Mouse (Mus musculus): ENCODE results near the gene Nosip. TPM values are rescaled to one million over a fixed set of nuclear protein-coding genes. Genes with fewer than 3 reads are reported as not detected.

Gene Nosip
- polyA plus RNA-seq, 1 experiment from 2014 or later: 53.8 TPM

GRCm38 (mm10) chr7:45076501-45076900 lies 14.3 kb downstream of the Nosip start:
- peaks cover 15 to 19% of the 10 kb centered on the region in 2 experiments for H3K4me1 ChIP-seq (ENCODE audit: control insufficient read depth in 2 of 2, insufficient read depth in 2 of 2, low read length in 2 of 2)
- H3K36me3 ChIP-seq (ENCODE audit: control insufficient read depth, insufficient read depth, low read length): peaks cover 43% of the 10 kb centered on the region
- H3K4me3 ChIP-seq (ENCODE audit: control insufficient read depth in 1 of 2, insufficient read depth in 1 of 2, low read depth in 1 of 2, low read length in 2 of 2): no peak overlapping the region
- no peak overlapping the region for H3K4me2 ChIP-seq (ENCODE audit: low read length)
- H3K9ac ChIP-seq (ENCODE audit: low read length): no peak overlapping the region
- no peaks in the 10 kb centered on the region for H3K27me3 ChIP-seq (ENCODE audit: control insufficient read depth, insufficient read depth, low read length)
- WGBS: 88% methylated on average over 30 of the region's 30 CpGs
- H3K9me3 ChIP-seq (ENCODE audit: control insufficient read depth, low read length): no peaks in the 10 kb centered on the region
- no peak overlapping the region for H3K27ac ChIP-seq (replicated peaks in 1 of 2; ENCODE audit: control insufficient read depth in 1 of 2, insufficient read depth in 1 of 2, low read depth in 2 of 2, low read length in 2 of 2)
- no peak for ATAC-seq (ENCODE audit: insufficient number of reproducible peaks, insufficient read depth, low FRiP score, low read depth)

GRCm38 (mm10) chr7:45077322-45077721 lies 15.1 kb downstream of the Nosip start:
- Histone ChIP-seq H3K4me3 (ENCODE audit: control insufficient read depth in 1 of 2, insufficient read depth in 1 of 2, low read depth in 1 of 2, low read length in 2 of 2) (no peak overlapping the region), H3K27ac (replicated peaks in 1 of 2; ENCODE audit: control insufficient read depth in 1 of 2, insufficient read depth in 1 of 2, low read depth in 2 of 2, low read length in 2 of 2) (no peak overlapping the region), H3K9me3 (ENCODE audit: control insufficient read depth, low read length) (no peaks in the 10 kb centered on the region), H3K9ac (ENCODE audit: low read length) (no peak overlapping the region), H3K36me3 (ENCODE audit: control insufficient read depth, insufficient read depth, low read length) (peaks cover 46% of the 10 kb centered on the region), H3K27me3 (ENCODE audit: control insufficient read depth, insufficient read depth, low read length) (no peaks in the 10 kb centered on the region), H3K4me2 (ENCODE audit: low read length) (no peak overlapping the region), H3K4me1 (ENCODE audit: control insufficient read depth in 2 of 2, insufficient read depth in 2 of 2, low read length in 2 of 2) (peaks cover 15 to 19% of the 10 kb centered on the region in 2 experiments)
- WGBS: 88% methylated on average over 14 of the region's 14 CpGs
- no peak for ATAC-seq (ENCODE audit: insufficient number of reproducible peaks, insufficient read depth, low FRiP score, low read depth)

- Histone ChIP-seq H3K27me3 (ENCODE audit: control insufficient read depth, insufficient read depth, low read length) (no peaks in the 10 kb centered on the region), H3K4me2 (ENCODE audit: low read length) (no peak overlapping the region), H3K9ac (ENCODE audit: low read length) (no peak overlapping the region), H3K27ac (replicated peaks in 1 of 2; ENCODE audit: control insufficient read depth in 1 of 2, insufficient read depth in 1 of 2, low read depth in 2 of 2, low read length in 2 of 2) (no peak overlapping the region), H3K4me3 (ENCODE audit: control insufficient read depth in 1 of 2, insufficient read depth in 1 of 2, low read depth in 1 of 2, low read length in 2 of 2) (no peak overlapping the region), H3K4me1 (ENCODE audit: control insufficient read depth in 2 of 2, insufficient read depth in 2 of 2, low read length in 2 of 2) (peaks cover 15 to 22% of the 10 kb centered on the region in 2 experiments), H3K9me3 (ENCODE audit: control insufficient read depth, low read length) (no peaks in the 10 kb centered on the region), H3K36me3 (ENCODE audit: control insufficient read depth, insufficient read depth, low read length) (peaks cover 50% of the 10 kb centered on the region)
- no peak for ATAC-seq (ENCODE audit: insufficient number of reproducible peaks, insufficient read depth, low FRiP score, low read depth)
- WGBS: 86% methylated on average over 2 of the region's 2 CpGs
Measured at GRCm38 (mm10) chr7:45077829-45078228, 15.6 kb downstream of the Nosip start.

- no peak for ATAC-seq (ENCODE audit: insufficient number of reproducible peaks, insufficient read depth, low FRiP score, low read depth)
Measured at GRCm38 (mm10) chr7:45078513-45078912, 16.3 kb downstream of the Nosip start.

GRCm38 (mm10) chr7:45079856-45080255 lies 17.6 kb downstream of the Nosip start:
- Histone ChIP-seq H3K36me3 (ENCODE audit: control insufficient read depth, insufficient read depth, low read length) (peaks cover 57% of the 10 kb centered on the region), H3K4me1 (ENCODE audit: control insufficient read depth in 2 of 2, insufficient read depth in 2 of 2, low read length in 2 of 2) (peaks cover 14 to 20% of the 10 kb centered on the region in 2 experiments), H3K9me3 (ENCODE audit: control insufficient read depth, low read length) (no peaks in the 10 kb centered on the region), H3K4me2 (ENCODE audit: low read length) (no peak overlapping the region), H3K4me3 (ENCODE audit: control insufficient read depth in 1 of 2, insufficient read depth in 1 of 2, low read depth in 1 of 2, low read length in 2 of 2) (no peak overlapping the region), H3K27ac (replicated peaks in 1 of 2; ENCODE audit: control insufficient read depth in 1 of 2, insufficient read depth in 1 of 2, low read depth in 2 of 2, low read length in 2 of 2) (no peak overlapping the region), H3K27me3 (ENCODE audit: control insufficient read depth, insufficient read depth, low read length) (no peaks in the 10 kb centered on the region), H3K9ac (ENCODE audit: low read length) (no peak overlapping the region)
- ATAC-seq (ENCODE audit: insufficient number of reproducible peaks, insufficient read depth, low FRiP score, low read depth): no peak
- WGBS: under 1% methylated on average over 10 of the region's 10 CpGs

More at GRCm38 (mm10) chr7:45078513-45078912, 16.3 kb downstream of the Nosip start:
- 22% methylated on average over 9 of the region's 9 CpGs for WGBS
- H3K4me2 ChIP-seq (ENCODE audit: low read length): no peak overlapping the region
- H3K27me3 ChIP-seq (ENCODE audit: control insufficient read depth, insufficient read depth, low read length): no peaks in the 10 kb centered on the region
- H3K36me3 ChIP-seq (ENCODE audit: control insufficient read depth, insufficient read depth, low read length): peaks cover 56% of the 10 kb centered on the region
- H3K4me1 ChIP-seq (ENCODE audit: control insufficient read depth in 2 of 2, insufficient read depth in 2 of 2, low read length in 2 of 2): peaks cover 15 to 23% of the 10 kb centered on the region in 2 experiments
- H3K9me3 ChIP-seq (ENCODE audit: control insufficient read depth, low read length): no peaks in the 10 kb centered on the region
- no peak overlapping the region for H3K9ac ChIP-seq (ENCODE audit: low read length)
- no peak overlapping the region for H3K4me3 ChIP-seq (ENCODE audit: control insufficient read depth in 1 of 2, insufficient read depth in 1 of 2, low read depth in 1 of 2, low read length in 2 of 2)
- peak overlapping the region in 1 of 2 experiments; percentile 41; a peak in 1 of 4 replicates for H3K27ac ChIP-seq (replicated peaks in 1 of 2; ENCODE audit: control insufficient read depth in 1 of 2, insufficient read depth in 1 of 2, low read depth in 2 of 2, low read length in 2 of 2)

GRCm38 (mm10) chr7:45081016-45081415 lies 18.8 kb downstream of the Nosip start:
- ATAC-seq (ENCODE audit: insufficient number of reproducible peaks, insufficient read depth, low FRiP score, low read depth): no peak
- Histone ChIP-seq H3K36me3 (ENCODE audit: control insufficient read depth, insufficient read depth, low read length) (peaks cover 60% of the 10 kb centered on the region), H3K9me3 (ENCODE audit: control insufficient read depth, low read length) (no peaks in the 10 kb centered on the region), H3K9ac (ENCODE audit: low read length) (no peak overlapping the region), H3K4me2 (ENCODE audit: low read length) (no peak overlapping the region), H3K4me3 (ENCODE audit: control insufficient read depth in 1 of 2, insufficient read depth in 1 of 2, low read depth in 1 of 2, low read length in 2 of 2) (no peak overlapping the region), H3K4me1 (ENCODE audit: control insufficient read depth in 2 of 2, insufficient read depth in 2 of 2, low read length in 2 of 2) (peaks cover 2 to 8% of the 10 kb centered on the region in 2 experiments), H3K27ac (replicated peaks in 1 of 2; ENCODE audit: control insufficient read depth in 1 of 2, insufficient read depth in 1 of 2, low read depth in 2 of 2, low read length in 2 of 2) (no peak overlapping the region), H3K27me3 (ENCODE audit: control insufficient read depth, insufficient read depth, low read length) (no peaks in the 10 kb centered on the region)
- WGBS: 53% methylated on average over 5 of the region's 5 CpGs

- H3K9me3 ChIP-seq (ENCODE audit: control insufficient read depth, low read length): no peaks in the 10 kb centered on the region
- no peak overlapping the region for H3K4me2 ChIP-seq (ENCODE audit: low read length)
- peaks cover 0 to 7% of the 10 kb centered on the region in 2 experiments; a peak in 2 of 4 replicates for H3K4me1 ChIP-seq (ENCODE audit: control insufficient read depth in 2 of 2, insufficient read depth in 2 of 2, low read length in 2 of 2)
- H3K4me3 ChIP-seq (ENCODE audit: control insufficient read depth in 1 of 2, insufficient read depth in 1 of 2, low read depth in 1 of 2, low read length in 2 of 2): no peak overlapping the region
- H3K27ac ChIP-seq (replicated peaks in 1 of 2; ENCODE audit: control insufficient read depth in 1 of 2, insufficient read depth in 1 of 2, low read depth in 2 of 2, low read length in 2 of 2): peak overlapping the region; percentile 23 to 25; a peak in 1 of 4 replicates
- WGBS: 62% methylated on average over 25 of the region's 25 CpGs
- ATAC-seq (ENCODE audit: insufficient number of reproducible peaks, insufficient read depth, low FRiP score, low read depth): no peak; the same call in 1 of the 2 replicates
- peaks cover 60% of the 10 kb centered on the region for H3K36me3 ChIP-seq (ENCODE audit: control insufficient read depth, insufficient read depth, low read length)
- no peak overlapping the region for H3K9ac ChIP-seq (ENCODE audit: low read length)
- no peaks in the 10 kb centered on the region for H3K27me3 ChIP-seq (ENCODE audit: control insufficient read depth, insufficient read depth, low read length)
Measured at GRCm38 (mm10) chr7:45082401-45083299, 20.4 kb downstream of the Nosip start.

Measured in heart, embryonic 14.5 days (tissue).